Mouse (Mus musculus) neural tube, embryonic 14.5 days (tissue): Measurements from ENCODE around the gene Rnf38. TPM values are rescaled to one million over a fixed set of nuclear protein-coding genes. Genes with fewer than 3 reads are reported as not detected.

Source experiments
- ATAC-seq: fragments of 200-750 bp; cut with Nextera tagmentation; 2 replicates; pipeline ENCODE4 v1.8.0; 2017; ENCODE audit warnings: low read depth, mild to moderate bottlenecking, moderate TSS enrichment, moderate library complexity
- H3K27ac ChIP-seq: fragments of 300-500 bp; sonication (generic); 2 replicates; pipeline ENCODE4 v1.5.1; 2014; ENCODE audit warnings: low read depth, mild to moderate bottlenecking, control low read depth, low read length, moderate library complexity, mixed read lengths
- H3K27me3 ChIP-seq: fragments of 300-500 bp; sonication (generic); 2 replicates; pipeline ENCODE4 v1.6.1; 2014; ENCODE audit warnings: low read length; ENCODE audit not compliant: control insufficient read depth, insufficient read depth
- H3K36me3 ChIP-seq: fragments of 300-500 bp; sonication (generic); 2 replicates; pipeline ENCODE4 v1.6.1; 2014; ENCODE audit warnings: low read length, mixed read lengths; ENCODE audit not compliant: control insufficient read depth, insufficient read depth
- H3K4me1 ChIP-seq: fragments of 300-500 bp; sonication (generic); 2 replicates; pipeline ENCODE4 v1.6.1; 2014; ENCODE audit warnings: low read length; ENCODE audit not compliant: control insufficient read depth, insufficient read depth
- H3K4me2 ChIP-seq: fragments of 300-500 bp; sonication (generic); 2 replicates; pipeline ENCODE4 v1.6.1; 2014; ENCODE audit warnings: mild to moderate bottlenecking, low read depth, low read length, control low read depth
- H3K4me3 ChIP-seq: fragments of 300-500 bp; sonication (generic); 2 replicates; pipeline ENCODE4 v1.5.1; 2014; ENCODE audit warnings: low read depth, low read length, control low read depth, mixed read lengths
- H3K9ac ChIP-seq: fragments of 300-500 bp; sonication (generic); replicated peaks from 2 replicates; pipeline ENCODE4 v1.6.1; 2014; ENCODE audit warnings: low read depth, mild to moderate bottlenecking, control low read depth, low read length, mixed read lengths
- H3K9me3 ChIP-seq: fragments of 300-500 bp; sonication (generic); 2 replicates; pipeline ENCODE4 v1.6.1; 2016; ENCODE audit warnings: low read length; ENCODE audit not compliant: control insufficient read depth
- WGBS: fragments of 180-500 bp; shearing (Covaris S2); extraction: QIAGEN DNeasy Blood & Tissue Kit; methylation state at CpG from one replicate; pipeline ENCODE4 v1.1.7; 2014; 5-methylcytosine and 5-hydroxymethylcytosine counted together
- polyA plus RNA-seq: library from polyadenylated mRNA; unstranded; fragments of >200 nt; fragmentation: Nextera tagmentation; extraction: Ambion mirVana; gene quantifications from 2 replicates; pipeline ENCODE4 v1.2.1, GENCODE M21; 2014

The Rnf38 gene
- polyA plus RNA-seq, 1 experiment from 2014 or later, result 47.9 TPM

- Histone ChIP-seq H3K27ac (no peak overlapping the region), H3K27me3 (no peaks in the 10 kb centered on the region), H3K36me3 (no peaks in the 10 kb centered on the region), H3K4me1 (0 out of 2 replicates have a peak, but pooled peaks cover 3% of the 10 kb centered on the region), H3K9ac (no peak overlapping the region), H3K4me2 (no peak overlapping the region), H3K4me3 (no peak overlapping the region), H3K9me3 (no peaks in the 10 kb centered on the region)
- WGBS, result 56% methylated on average over 1 of the region's 1 CpGs
- ATAC-seq, result no peak
These were observed 49.7 kb downstream of the Rnf38 start for GRCm38 (mm10) chr4:44183862-44184261.

GRCm38 (mm10) chr4:44179748-44180147 lies 53.8 kb downstream of the Rnf38 start:
- H3K4me1 ChIP-seq, result no peaks in the 10 kb centered on the region
- 0 out of 2 replicates have a peak overlapping the region, but pooled peaks have one; percentile 8 for H3K27ac ChIP-seq
- no peak for ATAC-seq
- no peak overlapping the region for H3K9ac ChIP-seq
- WGBS, result 68% methylated on average over 5 of the region's 5 CpGs
- no peak overlapping the region for H3K4me3 ChIP-seq
- no peaks in the 10 kb centered on the region for H3K27me3 ChIP-seq
- no peaks in the 10 kb centered on the region for H3K9me3 ChIP-seq
- no peaks in the 10 kb centered on the region for H3K36me3 ChIP-seq
- H3K4me2 ChIP-seq, result no peak overlapping the region

GRCm38 (mm10) chr4:44173177-44173576 lies 60.4 kb downstream of the Rnf38 start:
- no peak overlapping the region for H3K9ac ChIP-seq
- no peaks in the 10 kb centered on the region for H3K27me3 ChIP-seq
- H3K4me1 ChIP-seq, result no peaks in the 10 kb centered on the region
- H3K36me3 ChIP-seq, result no peaks in the 10 kb centered on the region
- no peak overlapping the region for H3K4me3 ChIP-seq
- H3K4me2 ChIP-seq, result no peak overlapping the region
- WGBS, result 0% methylated on average over 1 of the region's 1 CpGs
- H3K9me3 ChIP-seq, result no peaks in the 10 kb centered on the region
- no peak overlapping the region for H3K27ac ChIP-seq
- no peak; the same call in 1 of the 2 replicates for ATAC-seq

- no peak for ATAC-seq
- no peak overlapping the region for H3K4me2 ChIP-seq
- no peak overlapping the region for H3K9ac ChIP-seq
- H3K36me3 ChIP-seq, result no peaks in the 10 kb centered on the region
- no peaks in the 10 kb centered on the region for H3K4me1 ChIP-seq
- no peak overlapping the region for H3K4me3 ChIP-seq
- H3K27ac ChIP-seq, result no peak overlapping the region
- no peaks in the 10 kb centered on the region for H3K27me3 ChIP-seq
- H3K9me3 ChIP-seq, result no peaks in the 10 kb centered on the region
- 28% methylated on average over 5 of the region's 5 CpGs for WGBS
These were observed 60.9 kb downstream of the Rnf38 start for GRCm38 (mm10) chr4:44172676-44173075.

GRCm38 (mm10) chr4:44169884-44170283 lies 63.7 kb downstream of the Rnf38 start:
- H3K27ac ChIP-seq, result no peak overlapping the region
- H3K36me3 ChIP-seq, result no peaks in the 10 kb centered on the region
- no peak overlapping the region for H3K9ac ChIP-seq
- no peaks in the 10 kb centered on the region for H3K9me3 ChIP-seq
- peaks cover 16% of the 10 kb centered on the region for H3K4me1 ChIP-seq
- no peak for ATAC-seq
- H3K4me3 ChIP-seq, result no peak overlapping the region
- H3K27me3 ChIP-seq, result no peaks in the 10 kb centered on the region
- WGBS, result 73% methylated on average over 3 of the region's 3 CpGs
- H3K4me2 ChIP-seq, result no peak overlapping the region

- Histone ChIP-seq H3K9ac (no peak overlapping the region), H3K27me3 (no peaks in the 10 kb centered on the region), H3K4me2 (peak overlapping the region; percentile 57), H3K4me1 (peaks cover 21% of the 10 kb centered on the region), H3K27ac (no peak overlapping the region), H3K9me3 (no peaks in the 10 kb centered on the region), H3K36me3 (no peaks in the 10 kb centered on the region), H3K4me3 (peak overlapping the region; percentile 40; the same call in 1 of the 2 replicates)
- 7% methylated on average over 7 of the region's 7 CpGs for WGBS
- no peak for ATAC-seq
These were observed 64.8 kb downstream of the Rnf38 start for GRCm38 (mm10) chr4:44168816-44169215.

- H3K27me3 ChIP-seq, result no peaks in the 10 kb centered on the region
- peak overlapping the region; percentile 57 for H3K4me2 ChIP-seq
- peaks cover 26% of the 10 kb centered on the region for H3K4me1 ChIP-seq
- WGBS, result 0% methylated on average over 17 of the region's 34 CpGs
- H3K27ac ChIP-seq, result peak overlapping the region; percentile 35; the same call in 1 of the 2 replicates
- H3K36me3 ChIP-seq, result no peaks in the 10 kb centered on the region
- peak; percentile 90 for ATAC-seq
- 0 out of 2 replicates have a peak overlapping the region, but pooled peaks have one; percentile 8 for H3K9ac ChIP-seq
- H3K9me3 ChIP-seq, result no peaks in the 10 kb centered on the region
- H3K4me3 ChIP-seq, result peak overlapping the region; percentile 40
These were observed 65.3 kb downstream of the Rnf38 start for GRCm38 (mm10) chr4:44168231-44168647.

GRCm38 (mm10) chr4:44167397-44168121 lies 66.0 kb downstream of the Rnf38 start:
- ATAC-seq, result peak; percentile 87
- Histone ChIP-seq H3K4me1 (peaks cover 29% of the 10 kb centered on the region), H3K9me3 (no peaks in the 10 kb centered on the region), H3K4me3 (peak overlapping the region; percentile 87), H3K4me2 (peak overlapping the region; percentile 73), H3K9ac (peak overlapping the region; percentile 97), H3K36me3 (no peaks in the 10 kb centered on the region), H3K27ac (peak overlapping the region; percentile 99), H3K27me3 (no peaks in the 10 kb centered on the region)
- WGBS, result under 1% methylated on average over 78 of the region's 95 CpGs

GRCm38 (mm10) chr4:44166702-44167396 lies 66.7 kb downstream of the Rnf38 start:
- peak overlapping the region; percentile 87 for H3K4me3 ChIP-seq
- H3K4me1 ChIP-seq, result peaks cover 32% of the 10 kb centered on the region
- no peak for ATAC-seq

More at GRCm38 (mm10) chr4:44166702-44167396, 66.7 kb downstream of the Rnf38 start:
- Histone ChIP-seq H3K9ac (peak overlapping the region; percentile 97), H3K27ac (peak overlapping the region; percentile 99), H3K27me3 (no peaks in the 10 kb centered on the region), H3K4me2 (peak overlapping the region; percentile 73), H3K9me3 (no peaks in the 10 kb centered on the region), H3K36me3 (no peaks in the 10 kb centered on the region)
- 5% methylated on average over 20 of the region's 20 CpGs for WGBS
